Mouse (Mus musculus): ENCODE results near the gene Treh. TPM values are rescaled to one million over a fixed set of nuclear protein-coding genes. Genes with fewer than 3 reads are reported as not detected.

Treh gene
- polyA plus RNA-seq, 1 experiment from 2014 or later = not detected

GRCm38 (mm10) chr9:44718937-44719631 lies 46.1 kb downstream of the Treh start:
- H3K4me1 ChIP-seq = peaks cover 23% of the 10 kb centered on the region
- WGBS = 82% methylated on average over 12 of the region's 12 CpGs
- no peak overlapping the region for H3K27ac ChIP-seq
- H3K4me3 ChIP-seq = no peak overlapping the region
- no peak overlapping the region for H3K9ac ChIP-seq
- no peaks in the 10 kb centered on the region for H3K27me3 ChIP-seq
- peaks cover 35% of the 10 kb centered on the region for H3K36me3 ChIP-seq
- no peak for ATAC-seq (ENCODE audit: insufficient number of reproducible peaks, insufficient read depth, low FRiP score, low TSS enrichment)
- no peak overlapping the region for H3K4me2 ChIP-seq (replicated peaks)
- H3K9me3 ChIP-seq = no peaks in the 10 kb centered on the region

GRCm38 (mm10) chr9:44719632-44720357 lies 46.8 kb downstream of the Treh start:
- H3K9me3 ChIP-seq = no peaks in the 10 kb centered on the region
- H3K27ac ChIP-seq = peak overlapping the region; percentile 55; the same call in 1 of the 2 replicates
- peaks cover 26% of the 10 kb centered on the region for H3K4me1 ChIP-seq
- peak overlapping the region; percentile 65 for H3K4me2 ChIP-seq (replicated peaks)
- 80% methylated on average over 8 of the region's 8 CpGs for WGBS
- peaks cover 34% of the 10 kb centered on the region for H3K36me3 ChIP-seq
- no peaks in the 10 kb centered on the region for H3K27me3 ChIP-seq
- H3K4me3 ChIP-seq = peak overlapping the region; percentile 57
- peak overlapping the region; percentile 69; the same call in 1 of the 2 replicates for H3K9ac ChIP-seq
- ATAC-seq (ENCODE audit: insufficient number of reproducible peaks, insufficient read depth, low FRiP score, low TSS enrichment) = no peak

GRCm38 (mm10) chr9:44720358-44721153 lies 47.5 kb downstream of the Treh start:
- Histone ChIP-seq H3K27ac (peak overlapping the region; percentile 55), H3K4me1 (peaks cover 26% of the 10 kb centered on the region), H3K36me3 (peaks cover 26% of the 10 kb centered on the region), H3K27me3 (no peaks in the 10 kb centered on the region), H3K4me3 (peak overlapping the region; percentile 57), H3K9me3 (no peaks in the 10 kb centered on the region), H3K4me2 (replicated peaks) (peak overlapping the region; percentile 65), H3K9ac (peak overlapping the region; percentile 69)
- WGBS = 21% methylated on average over 9 of the region's 9 CpGs
- ATAC-seq (ENCODE audit: insufficient number of reproducible peaks, insufficient read depth, low FRiP score, low TSS enrichment) = peak; percentile 36; the same call in 1 of the 2 replicates

- peak overlapping the region; percentile 69 for H3K9ac ChIP-seq
- peaks cover 18% of the 10 kb centered on the region for H3K36me3 ChIP-seq
- H3K4me3 ChIP-seq = peak overlapping the region; percentile 57
- peak overlapping the region; percentile 65 for H3K4me2 ChIP-seq (replicated peaks)
- H3K27me3 ChIP-seq = no peaks in the 10 kb centered on the region
- 1% methylated on average over 40 of the region's 40 CpGs for WGBS
- peaks cover 31% of the 10 kb centered on the region for H3K4me1 ChIP-seq
- ATAC-seq (ENCODE audit: insufficient number of reproducible peaks, insufficient read depth, low FRiP score, low TSS enrichment) = peak; percentile 82; the same call in 1 of the 2 replicates
- H3K9me3 ChIP-seq = no peaks in the 10 kb centered on the region
- peak overlapping the region; percentile 55 for H3K27ac ChIP-seq
Measured at GRCm38 (mm10) chr9:44721154-44721876, 48.3 kb downstream of the Treh start.

GRCm38 (mm10) chr9:44721877-44722186 lies 48.8 kb downstream of the Treh start:
- 79% methylated on average over 3 of the region's 3 CpGs for whole genome bisulfite sequencing
- Histone ChIP-seq H3K9me3 (no peaks in the 10 kb centered on the region), H3K36me3 (peaks cover 13% of the 10 kb centered on the region), H3K4me3 (peak overlapping the region; percentile 57; the same call in 1 of the 2 replicates), H3K9ac (no peak overlapping the region), H3K27ac (peak overlapping the region; percentile 55; the same call in 1 of the 2 replicates), H3K27me3 (no peaks in the 10 kb centered on the region), H3K4me2 (replicated peaks) (0 out of 2 replicates have a peak overlapping the region, but pooled peaks have one; percentile 65), H3K4me1 (peaks cover 36% of the 10 kb centered on the region)
- no peak for ATAC-seq (ENCODE audit: insufficient number of reproducible peaks, insufficient read depth, low FRiP score, low TSS enrichment)

- Histone ChIP-seq H3K27ac (peak overlapping the region; percentile 71), H3K4me1 (peaks cover 43% of the 10 kb centered on the region), H3K27me3 (0 out of 2 replicates have a peak, but pooled peaks cover under 1% of the 10 kb centered on the region), H3K9me3 (no peaks in the 10 kb centered on the region), H3K36me3 (peaks cover 6% of the 10 kb centered on the region; the same call in 1 of the 2 replicates), H3K9ac (no peak overlapping the region), H3K4me2 (replicated peaks) (no peak overlapping the region), H3K4me3 (no peak overlapping the region)
- WGBS = 62% methylated on average over 7 of the region's 7 CpGs
- ATAC-seq (ENCODE audit: insufficient number of reproducible peaks, insufficient read depth, low FRiP score, low TSS enrichment) = no peak
Measured at GRCm38 (mm10) chr9:44722575-44722974, 49.5 kb downstream of the Treh start.

GRCm38 (mm10) chr9:44723008-44723407 lies 50.0 kb downstream of the Treh start:
- Histone ChIP-seq H3K4me1 (peaks cover 47% of the 10 kb centered on the region), H3K9ac (0 out of 2 replicates have a peak overlapping the region, but pooled peaks have one; percentile 16), H3K4me2 (replicated peaks) (no peak overlapping the region), H3K36me3 (peaks cover 1% of the 10 kb centered on the region; the same call in 1 of the 2 replicates), H3K27ac (peak overlapping the region; percentile 71), H3K27me3 (0 out of 2 replicates have a peak, but pooled peaks cover 4% of the 10 kb centered on the region), H3K9me3 (no peaks in the 10 kb centered on the region), H3K4me3 (no peak overlapping the region)
- no peak for ATAC-seq (ENCODE audit: insufficient number of reproducible peaks, insufficient read depth, low FRiP score, low TSS enrichment)
- WGBS = 29% methylated on average over 7 of the region's 7 CpGs

GRCm38 (mm10) chr9:44723521-44724041 lies 50.5 kb downstream of the Treh start:
- peak overlapping the region; percentile 71 for H3K27ac ChIP-seq
- no peak overlapping the region for H3K4me3 ChIP-seq
- ATAC-seq (ENCODE audit: insufficient number of reproducible peaks, insufficient read depth, low FRiP score, low TSS enrichment) = no peak
- H3K4me2 ChIP-seq (replicated peaks) = no peak overlapping the region
- WGBS = 62% methylated on average over 11 of the region's 11 CpGs
- H3K9me3 ChIP-seq = no peaks in the 10 kb centered on the region
- 0 out of 2 replicates have a peak, but pooled peaks cover 4% of the 10 kb centered on the region for H3K27me3 ChIP-seq
- 0 out of 2 replicates have a peak overlapping the region, but pooled peaks have one; percentile 16 for H3K9ac ChIP-seq
- peaks cover 48% of the 10 kb centered on the region for H3K4me1 ChIP-seq
- no peaks in the 10 kb centered on the region for H3K36me3 ChIP-seq

GRCm38 (mm10) chr9:44724223-44724622 lies 51.2 kb downstream of the Treh start:
- 67% methylated on average over 6 of the region's 6 CpGs for WGBS
- Histone ChIP-seq H3K4me1 (peaks cover 48% of the 10 kb centered on the region), H3K36me3 (no peaks in the 10 kb centered on the region), H3K27ac (0 out of 2 replicates have a peak overlapping the region, but pooled peaks have one; percentile 71), H3K27me3 (0 out of 2 replicates have a peak, but pooled peaks cover 4% of the 10 kb centered on the region), H3K4me3 (no peak overlapping the region), H3K4me2 (replicated peaks) (no peak overlapping the region), H3K9me3 (no peaks in the 10 kb centered on the region), H3K9ac (no peak overlapping the region)
- no peak for ATAC-seq (ENCODE audit: insufficient number of reproducible peaks, insufficient read depth, low FRiP score, low TSS enrichment)

GRCm38 (mm10) chr9:44724665-44725064 lies 51.6 kb downstream of the Treh start:
- Histone ChIP-seq H3K27ac (no peak overlapping the region), H3K9me3 (no peaks in the 10 kb centered on the region), H3K4me1 (peaks cover 45% of the 10 kb centered on the region), H3K9ac (no peak overlapping the region), H3K4me2 (replicated peaks) (no peak overlapping the region), H3K36me3 (no peaks in the 10 kb centered on the region), H3K4me3 (no peak overlapping the region), H3K27me3 (0 out of 2 replicates have a peak, but pooled peaks cover 4% of the 10 kb centered on the region)
- 35% methylated on average over 2 of the region's 2 CpGs for WGBS
- no peak for ATAC-seq (ENCODE audit: insufficient number of reproducible peaks, insufficient read depth, low FRiP score, low TSS enrichment)

Measured in embryonic facial prominence, embryonic 12.5 days (tissue).